Mouse (Mus musculus): ENCODE results near the gene Fgf3. TPM values are rescaled to one million over a fixed set of nuclear protein-coding genes. Genes with fewer than 3 reads are reported as not detected.

Gene Fgf3
- polyA plus RNA-seq, 1 experiment: 1.9 TPM

DNA sequence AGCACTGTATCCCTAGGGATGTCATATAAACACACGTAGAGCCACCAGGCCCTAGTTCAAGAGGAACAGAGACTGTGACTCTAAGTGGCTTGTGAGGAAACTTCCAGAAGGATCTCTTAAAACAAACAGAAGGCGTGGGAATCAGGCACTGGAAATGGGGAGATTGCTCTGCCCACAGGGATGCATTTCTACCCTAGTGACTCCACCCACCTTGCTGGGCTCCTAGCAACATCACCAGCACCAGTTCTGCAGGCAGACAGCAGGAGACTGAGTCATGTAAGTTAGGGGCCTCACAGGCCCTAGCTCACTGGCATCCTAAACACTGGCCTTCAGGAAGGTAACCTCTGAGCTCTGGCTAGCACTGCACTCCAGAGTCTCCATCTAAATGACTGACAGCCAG, 54.0 kb downstream of the Fgf3 start:
- Histone ChIP-seq H3K27ac (ENCODE audit: control insufficient read depth, insufficient read depth, low read length) (no peak overlapping the region), H3K4me1 (replicated peaks; ENCODE audit: control insufficient read depth, insufficient read depth, low read length) (peaks cover 2% of the 10 kb centered on the region; the same call in 1 of the 2 replicates), H3K36me3 (ENCODE audit: control insufficient read depth, insufficient read depth, low read length) (no peaks in the 10 kb centered on the region), H3K27me3 (ENCODE audit: control insufficient read depth, insufficient read depth, low read length) (peaks cover 13% of the 10 kb centered on the region; the same call in 1 of the 2 replicates), H3K4me3 (ENCODE audit: control insufficient read depth, insufficient read depth, low read length) (no peak overlapping the region)
- 97% methylated on average over 2 of the region's 2 CpGs for WGBS
- no peak for TF ChIP-seq POLR2A (IDR thresholded peaks at IDR 0.05; ENCODE audit: control insufficient read depth, extremely low read depth, insufficient read depth, low read length, poor library complexity)
- no peak for TF ChIP-seq CTCF (IDR thresholded peaks at IDR 0.05; ENCODE audit: borderline replicate concordance, control insufficient read depth, extremely low read depth, insufficient read depth, low read length, poor library complexity)
- DNase-seq: no peak

DNA sequence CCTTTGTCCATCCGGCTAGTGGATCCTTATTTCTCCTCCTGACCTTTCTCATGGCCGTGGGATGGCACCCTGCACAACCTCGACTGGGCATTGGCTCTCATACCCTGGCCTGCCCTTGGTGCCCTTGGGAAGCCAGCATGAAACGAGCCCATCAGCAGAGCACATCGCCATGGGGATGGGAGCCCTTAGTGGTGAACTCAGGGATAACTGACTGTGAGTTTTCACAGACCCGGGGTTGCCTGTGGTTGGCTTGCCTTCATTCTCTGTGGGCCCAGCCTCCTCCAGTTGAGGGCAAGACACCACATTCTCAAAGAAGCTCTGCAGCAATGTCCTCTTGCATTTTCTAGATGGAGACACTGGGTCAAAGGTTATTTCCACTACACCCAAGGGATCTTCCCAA, 54.4 kb downstream of the Fgf3 start:
- no peak for TF ChIP-seq POLR2A (IDR thresholded peaks at IDR 0.05; ENCODE audit: control insufficient read depth, extremely low read depth, insufficient read depth, low read length, poor library complexity)
- no peak for TF ChIP-seq CTCF (IDR thresholded peaks at IDR 0.05; ENCODE audit: borderline replicate concordance, control insufficient read depth, extremely low read depth, insufficient read depth, low read length, poor library complexity)
- DNase-seq: no peak
- 61% methylated on average over 6 of the region's 6 CpGs for WGBS
- H3K27me3 ChIP-seq (ENCODE audit: control insufficient read depth, insufficient read depth, low read length): peaks cover 16% of the 10 kb centered on the region; the same call in 1 of the 2 replicates
- no peak overlapping the region for H3K4me3 ChIP-seq (ENCODE audit: control insufficient read depth, insufficient read depth, low read length)
- H3K36me3 ChIP-seq (ENCODE audit: control insufficient read depth, insufficient read depth, low read length): no peaks in the 10 kb centered on the region
- H3K27ac ChIP-seq (ENCODE audit: control insufficient read depth, insufficient read depth, low read length): no peak overlapping the region
- peaks cover 5% of the 10 kb centered on the region; the same call in 1 of the 2 replicates for H3K4me1 ChIP-seq (replicated peaks; ENCODE audit: control insufficient read depth, insufficient read depth, low read length)

Other genes with a start within 250 kb of the Fgf3 start
- gene Ano1, start 86.1 kb upstream of the Fgf3 start, polyA plus RNA-seq (2012; rRNA removed): 2.8 and 3.7 TPM in 2 replicates
- 0.15 and 0.19 TPM in 2 replicates for gene Fgf4, start 9.3 kb downstream of the Fgf3 start, polyA plus RNA-seq (2012; rRNA removed)
- 0.40 and 0.42 TPM in 2 replicates for gene Fgf15, start 58.4 kb downstream of the Fgf3 start, polyA plus RNA-seq (2012; rRNA removed)
- gene LTO1, start 77.0 kb downstream of the Fgf3 start, polyA plus RNA-seq (2012; rRNA removed): 23.5 and 26.6 TPM in 2 replicates
- gene Ccnd1, start 101.8 kb downstream of the Fgf3 start, polyA plus RNA-seq (2012; rRNA removed): 14.4 and 21.7 TPM in 2 replicates